Mouse (Mus musculus) lung, embryonic 16.5 days (tissue): ENCODE data around the gene Zdhhc18. TPM values are rescaled to one million over a fixed set of nuclear protein-coding genes. Genes with fewer than 3 reads are reported as not detected.
A peak's percentile ranks its signal among the peaks of the same experiment; 100 is the strongest.

Experiments used
- ATAC-seq: fragments of 200-750 bp; cut with Nextera tagmentation; 2 replicates; pipeline ENCODE4 v1.8.0; 2017; ENCODE audit warnings: low read depth, mild to moderate bottlenecking, moderate library complexity
- H3K27ac ChIP-seq: fragments of 300-500 bp; sonication (generic); 2 replicates; pipeline ENCODE4 v1.5.1; 2014; ENCODE audit warnings: mild to moderate bottlenecking, control low read depth, low read length
- H3K27me3 ChIP-seq: fragments of 300-500 bp; sonication (generic); 2 replicates; pipeline ENCODE4 v1.6.1; 2014; ENCODE audit warnings: low read depth, low read length, mixed read lengths; ENCODE audit not compliant: control insufficient read depth, insufficient read depth
- H3K36me3 ChIP-seq: fragments of 300-500 bp; sonication (generic); 2 replicates; pipeline ENCODE4 v1.6.1; 2014; ENCODE audit warnings: low read length; ENCODE audit not compliant: control insufficient read depth, insufficient read depth
- H3K4me1 ChIP-seq: fragments of 300-500 bp; sonication (generic); replicated peaks from 2 replicates; pipeline ENCODE4 v1.6.1; 2014; ENCODE audit warnings: low read length, mixed read lengths; ENCODE audit not compliant: control insufficient read depth, insufficient read depth
- H3K4me2 ChIP-seq: fragments of 300-500 bp; sonication (generic); 2 replicates; pipeline ENCODE4 v1.6.1; 2014; ENCODE audit warnings: low read depth, low read length, control low read depth
- H3K4me3 ChIP-seq: fragments of 300-500 bp; sonication (generic); 2 replicates; pipeline ENCODE4 v1.5.1; 2014; ENCODE audit warnings: mild to moderate bottlenecking, low read length, control low read depth
- H3K9ac ChIP-seq: fragments of 300-500 bp; sonication (generic); 2 replicates; pipeline ENCODE4 v1.6.1; 2014; ENCODE audit warnings: low read length, control low read depth
- H3K9me3 ChIP-seq: fragments of 300-500 bp; sonication (generic); 2 replicates; pipeline ENCODE4 v1.6.1; 2016; ENCODE audit warnings: low read length; ENCODE audit not compliant: control insufficient read depth
- WGBS: fragments of 180-500 bp; shearing (Covaris S2); extraction: QIAGEN DNeasy Blood & Tissue Kit; methylation state at CpG from one replicate; pipeline ENCODE4 v1.1.7; 2014; 5-methylcytosine and 5-hydroxymethylcytosine counted together
- polyA plus RNA-seq: library from polyadenylated mRNA; unstranded; fragments of >200 nt; fragmentation: Nextera tagmentation; extraction: Ambion mirVana; gene quantifications from 2 replicates; pipeline ENCODE4 v1.2.1, GENCODE M21; 2015

The Zdhhc18 gene
- polyA plus RNA-seq, 1 experiment from 2014 or later = 3.1 TPM

DNA sequence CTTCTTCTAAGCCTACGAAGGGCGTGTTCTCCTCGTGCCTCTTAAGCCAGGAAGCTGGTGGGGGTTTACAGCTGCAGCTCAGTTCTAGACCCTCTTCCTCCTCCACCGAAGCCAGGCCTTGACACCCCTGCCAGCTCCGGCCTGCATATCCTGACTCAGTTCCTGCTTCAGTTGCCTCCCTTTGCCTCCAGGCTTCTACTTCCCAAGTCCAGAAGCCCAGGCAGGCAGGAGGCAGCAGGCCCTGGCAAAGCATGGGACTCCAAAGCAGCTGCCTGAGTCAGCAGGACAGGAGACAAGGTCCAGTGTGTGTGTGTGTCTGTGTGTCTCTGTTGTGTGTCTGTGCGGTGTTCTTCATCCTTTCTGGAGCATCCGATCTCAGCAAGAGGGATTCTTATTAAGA is 45.8 kb downstream of the Zdhhc18 start:
- no peak overlapping the region for H3K4me2 ChIP-seq
- ATAC-seq = no peak
- H3K9me3 ChIP-seq = no peaks in the 10 kb centered on the region
- no peak overlapping the region for H3K9ac ChIP-seq
- 0 out of 2 replicates have a peak overlapping the region, but pooled peaks have one; percentile 16 for H3K27ac ChIP-seq
- H3K36me3 ChIP-seq = peaks cover 6% of the 10 kb centered on the region; the same call in 1 of the 2 replicates
- no peak overlapping the region for H3K4me3 ChIP-seq
- peaks cover 7% of the 10 kb centered on the region for H3K4me1 ChIP-seq
- WGBS = 74% methylated on average over 7 of the region's 7 CpGs
- H3K27me3 ChIP-seq = peaks cover 13% of the 10 kb centered on the region

GRCm38 (mm10) chr4:133603056-133603455 is 46.9 kb downstream of the Zdhhc18 start:
- H3K4me1 ChIP-seq = peaks cover 10% of the 10 kb centered on the region
- H3K4me2 ChIP-seq = no peak overlapping the region
- ATAC-seq = no peak
- peaks cover 6% of the 10 kb centered on the region; the same call in 1 of the 2 replicates for H3K36me3 ChIP-seq
- H3K9ac ChIP-seq = no peak overlapping the region
- no peak overlapping the region for H3K4me3 ChIP-seq
- no peaks in the 10 kb centered on the region for H3K9me3 ChIP-seq
- H3K27ac ChIP-seq = no peak overlapping the region
- 74% methylated on average over 5 of the region's 5 CpGs for WGBS
- H3K27me3 ChIP-seq = peaks cover 13% of the 10 kb centered on the region

DNA sequence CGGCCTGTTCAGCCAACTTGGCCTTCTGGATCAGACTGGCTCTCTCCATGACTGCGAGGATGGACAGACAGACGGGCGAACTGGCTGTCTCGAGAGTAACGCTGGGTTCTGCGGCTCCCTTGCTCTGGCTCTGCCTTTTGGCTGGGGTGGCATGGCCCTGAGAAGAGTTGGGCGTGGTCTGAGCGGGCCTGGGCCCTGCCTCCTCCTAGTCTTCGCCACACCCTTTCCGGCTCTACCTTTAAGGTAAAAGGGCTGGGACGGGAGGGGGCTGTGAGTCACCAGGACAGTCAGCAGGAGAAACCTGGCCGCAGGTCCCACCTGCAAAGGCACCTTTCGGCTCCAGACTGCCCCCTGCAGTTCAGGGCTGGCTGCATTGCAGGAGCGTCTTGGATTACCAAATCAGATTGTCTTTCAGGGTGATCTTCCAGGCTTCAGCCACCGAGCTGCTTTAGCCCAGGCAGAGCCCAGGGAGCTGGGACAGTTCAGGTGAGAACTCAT is 48.2 kb downstream of the Zdhhc18 start, which contains the start of gene Sfn:
Gene Sfn (minus strand): TSS at position 448 of the 498 bp plus-strand sequence.
- ATAC-seq = peak; percentile 57
- peaks cover 6% of the 10 kb centered on the region; the same call in 1 of the 2 replicates for H3K36me3 ChIP-seq
- H3K27me3 ChIP-seq = peaks cover 13% of the 10 kb centered on the region
- H3K4me3 ChIP-seq = peak within 1 kb of the TSS; percentile 39
- H3K9me3 ChIP-seq = no peaks in the 10 kb centered on the region
- H3K4me1 ChIP-seq = peaks cover 10% of the 10 kb centered on the region
- H3K27ac ChIP-seq = 0 out of 2 replicates have a peak within 1 kb of the TSS, but pooled peaks have one; percentile 16
- H3K9ac ChIP-seq = peak within 1 kb of the TSS; percentile 48
- H3K4me2 ChIP-seq = peak within 1 kb of the TSS; percentile 58
- 2% methylated on average over 16 of the region's 16 CpGs for WGBS

DNA sequence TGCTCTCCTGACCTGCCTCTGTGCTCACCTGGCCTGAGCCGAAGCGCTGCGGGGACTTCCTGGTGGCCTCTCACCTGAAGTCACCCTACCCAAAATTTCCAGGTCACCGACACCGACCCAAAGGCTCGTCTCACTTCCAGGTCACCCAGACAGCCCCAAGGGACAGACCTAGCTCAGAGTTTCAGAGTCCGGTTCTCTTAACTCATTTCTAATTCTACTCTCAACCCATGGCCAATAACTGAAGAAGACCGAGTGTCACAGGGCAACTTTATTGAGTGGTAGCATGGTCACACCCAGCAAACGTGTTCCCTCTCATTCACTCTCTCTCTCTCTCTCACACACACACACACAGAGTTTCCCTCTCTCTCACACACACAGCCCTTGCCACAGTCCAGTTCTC is 49.6 kb downstream of the Zdhhc18 start:
- peaks cover 13% of the 10 kb centered on the region for H3K27me3 ChIP-seq
- H3K4me2 ChIP-seq = peak overlapping the region; percentile 82
- no peak for ATAC-seq
- 11% methylated on average over 9 of the region's 9 CpGs for whole genome bisulfite sequencing
- H3K9ac ChIP-seq = peak overlapping the region; percentile 65
- 0 out of 2 replicates have a peak overlapping the region, but pooled peaks have one; percentile 44 for H3K27ac ChIP-seq
- H3K9me3 ChIP-seq = no peaks in the 10 kb centered on the region
- peaks cover 10% of the 10 kb centered on the region for H3K4me1 ChIP-seq
- H3K4me3 ChIP-seq = peak overlapping the region; percentile 59
- peaks cover 6% of the 10 kb centered on the region; the same call in 1 of the 2 replicates for H3K36me3 ChIP-seq

DNA sequence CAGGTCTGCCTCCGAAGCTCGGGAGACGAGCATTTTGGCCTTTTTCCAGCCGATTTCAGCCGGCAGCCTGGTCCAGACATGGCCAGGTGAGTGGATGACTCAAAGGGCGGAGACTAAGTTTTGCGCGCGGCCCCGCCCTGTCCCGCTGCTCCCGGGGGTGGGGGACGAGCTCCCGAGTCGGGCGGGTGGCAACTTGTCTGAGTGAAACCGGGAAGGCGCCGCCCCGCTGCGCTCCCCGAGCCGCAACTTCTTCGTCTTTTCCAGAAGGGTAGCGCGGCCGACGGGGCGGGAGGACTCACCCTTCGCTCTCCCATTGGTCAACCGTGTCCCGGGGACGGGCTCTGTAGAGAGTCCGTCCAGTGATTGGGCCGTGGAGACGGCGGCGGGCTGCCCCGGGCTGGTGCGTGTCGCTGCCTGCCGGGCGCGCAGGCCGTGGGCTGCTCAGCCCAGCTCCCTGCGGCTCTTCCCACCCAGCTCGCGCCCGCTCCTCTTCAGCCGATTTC is 50.3 kb downstream of the Zdhhc18 start:
- H3K9ac ChIP-seq = peak overlapping the region; percentile 65
- under 1% methylated on average over 47 of the region's 50 CpGs for WGBS
- peaks cover 13% of the 10 kb centered on the region for H3K27me3 ChIP-seq
- ATAC-seq = peak; percentile 97
- H3K4me1 ChIP-seq = peaks cover 8% of the 10 kb centered on the region
- no peaks in the 10 kb centered on the region for H3K9me3 ChIP-seq
- peak overlapping the region; percentile 82 for H3K4me2 ChIP-seq
- peak overlapping the region; percentile 59 for H3K4me3 ChIP-seq
- H3K36me3 ChIP-seq = peaks cover 6% of the 10 kb centered on the region; the same call in 1 of the 2 replicates
- peak overlapping the region; percentile 54 for H3K27ac ChIP-seq

DNA sequence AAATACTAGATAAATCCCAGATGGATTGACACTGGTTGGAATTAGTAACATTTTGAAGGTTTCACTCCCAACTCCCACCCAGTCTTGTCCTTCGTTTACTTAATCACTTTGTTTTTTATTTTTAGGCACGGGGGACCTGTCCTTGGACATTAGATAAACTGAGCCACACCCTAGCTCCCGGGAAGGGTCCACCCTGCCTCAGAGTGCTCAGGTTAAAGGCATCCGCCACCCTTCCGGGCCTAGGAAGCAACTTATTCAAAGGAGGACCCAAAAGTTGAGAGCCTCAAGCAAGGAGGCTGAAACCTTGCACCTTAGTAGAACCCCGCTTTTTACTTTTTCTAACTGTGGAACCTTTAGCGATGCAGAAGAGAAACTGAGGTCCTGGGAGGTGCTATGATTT is 50.8 kb downstream of the Zdhhc18 start:
- 12% methylated on average over 7 of the region's 7 CpGs for WGBS
- peaks cover 13% of the 10 kb centered on the region for H3K27me3 ChIP-seq
- ATAC-seq = no peak
- H3K9me3 ChIP-seq = no peaks in the 10 kb centered on the region
- peak overlapping the region; percentile 82 for H3K4me2 ChIP-seq
- peak overlapping the region; percentile 63 for H3K9ac ChIP-seq
- H3K36me3 ChIP-seq = peaks cover 6% of the 10 kb centered on the region; the same call in 1 of the 2 replicates
- peak overlapping the region; percentile 59 for H3K4me3 ChIP-seq
- H3K27ac ChIP-seq = peak overlapping the region; percentile 54
- peaks cover 8% of the 10 kb centered on the region for H3K4me1 ChIP-seq

GRCm38 (mm10) chr4:133598616-133599015 is 51.3 kb downstream of the Zdhhc18 start:
- Histone ChIP-seq H3K9ac (no peak overlapping the region), H3K4me3 (no peak overlapping the region), H3K4me1 (peaks cover 8% of the 10 kb centered on the region), H3K4me2 (peak overlapping the region; percentile 82; the same call in 1 of the 2 replicates), H3K27me3 (peaks cover 13% of the 10 kb centered on the region), H3K27ac (peak overlapping the region; percentile 39), H3K9me3 (no peaks in the 10 kb centered on the region), H3K36me3 (0 out of 2 replicates have a peak, but pooled peaks cover 2% of the 10 kb centered on the region)
- peak; percentile 6; the same call in 1 of the 2 replicates for ATAC-seq
- WGBS = 32% methylated on average over 4 of the region's 4 CpGs

- Histone ChIP-seq H3K36me3 (peaks cover 6% of the 10 kb centered on the region), H3K27ac (no peak overlapping the region), H3K4me2 (no peak overlapping the region), H3K4me3 (no peak overlapping the region), H3K9ac (no peak overlapping the region), H3K9me3 (no peaks in the 10 kb centered on the region), H3K27me3 (peaks cover 6% of the 10 kb centered on the region), H3K4me1 (peaks cover 8% of the 10 kb centered on the region)
- WGBS = 71% methylated on average over 6 of the region's 6 CpGs
- no peak for ATAC-seq
These were observed 53.9 kb downstream of the Zdhhc18 start for GRCm38 (mm10) chr4:133596084-133596483.

DNA sequence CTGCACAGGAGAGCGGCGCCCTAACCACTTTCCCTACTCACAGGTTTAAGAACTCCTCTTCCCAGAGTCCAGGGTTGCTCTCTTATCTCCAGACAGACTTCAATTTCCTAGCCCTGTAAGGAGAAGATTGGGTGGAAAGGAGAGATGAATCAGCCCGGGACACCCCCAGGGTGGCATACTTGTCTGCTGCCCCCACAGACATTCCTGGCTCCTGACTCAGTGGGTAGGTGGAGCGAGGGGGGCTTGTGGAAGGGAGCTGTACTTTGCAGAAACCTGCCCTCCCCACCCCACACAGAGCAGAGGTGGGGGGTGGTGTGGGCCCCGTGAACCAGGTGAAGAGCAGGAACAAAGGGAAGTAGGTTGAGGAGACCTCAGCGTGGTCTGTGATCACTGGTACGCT is 54.4 kb downstream of the Zdhhc18 start:
- WGBS = 46% methylated on average over 7 of the region's 7 CpGs
- Histone ChIP-seq H3K4me2 (no peak overlapping the region), H3K4me3 (no peak overlapping the region), H3K4me1 (peaks cover 8% of the 10 kb centered on the region), H3K36me3 (peaks cover 7% of the 10 kb centered on the region), H3K9ac (no peak overlapping the region), H3K27me3 (peaks cover 6% of the 10 kb centered on the region), H3K9me3 (no peaks in the 10 kb centered on the region), H3K27ac (no peak overlapping the region)
- no peak for ATAC-seq
